Mouse (Mus musculus) testis, adult 2 months (tissue): ENCODE measurements around the gene Bloc1s4.

ENCODE experiments used
- CTCF ChIP-seq: fragments of 200-500 bp; IDR thresholded peaks from 2 replicates; pipeline ENCODE4 v1.5.1; 2012; ENCODE audit warnings: low read depth, mild to moderate bottlenecking, inconsistent platforms, low read length, moderate library complexity; ENCODE audit not compliant: control insufficient read depth, insufficient read depth, insufficient replicate concordance
- POLR2A ChIP-seq: fragments of 200-500 bp; IDR thresholded peaks from 2 replicates; pipeline ENCODE4 v1.6.1; 2012; ENCODE audit warnings: low read depth, mild to moderate bottlenecking, inconsistent platforms, low read length, moderate library complexity; ENCODE audit not compliant: control insufficient read depth

- TF ChIP-seq POLR2A (no peak), CTCF (no peak)
Measured at GRCm38 (mm10) chr5:36698067-36698670, 50.3 kb downstream of the Bloc1s4 start.
